Mouse (Mus musculus): ENCODE measurements around the gene Gm10192.
"Not testable (repeated sequence)": the region's sequence is repeated elsewhere in the genome, so short reads cannot be mapped to it uniquely, and the experiment has no call there.

Gene Gm10192

DNA sequence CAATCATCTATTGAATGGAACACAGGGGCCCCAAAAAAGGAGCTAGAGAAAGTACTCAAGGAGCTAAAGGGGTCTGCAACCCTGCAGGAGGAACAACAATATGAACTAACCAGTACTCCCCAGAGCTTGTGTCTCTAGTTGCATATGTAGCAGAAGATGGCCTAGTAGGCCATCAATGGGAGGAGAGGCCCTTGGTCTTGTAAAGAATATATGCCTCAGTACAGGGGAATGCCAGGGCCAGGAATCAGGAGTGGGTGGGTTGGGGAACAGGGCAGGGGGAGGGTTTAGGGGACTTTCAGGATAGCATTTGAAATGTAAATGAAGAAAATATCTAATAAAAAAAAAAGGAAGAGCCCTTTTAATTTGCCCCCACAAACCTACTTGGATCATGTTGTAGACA lies at the start of gene Gm10192:
Gm10192 (minus strand) TSS at position 101 of the 400 bp plus-strand sequence.
- not testable (repeated sequence) for DNase-seq (ENCODE audit: low spot score in 2 of 2)

DNA sequence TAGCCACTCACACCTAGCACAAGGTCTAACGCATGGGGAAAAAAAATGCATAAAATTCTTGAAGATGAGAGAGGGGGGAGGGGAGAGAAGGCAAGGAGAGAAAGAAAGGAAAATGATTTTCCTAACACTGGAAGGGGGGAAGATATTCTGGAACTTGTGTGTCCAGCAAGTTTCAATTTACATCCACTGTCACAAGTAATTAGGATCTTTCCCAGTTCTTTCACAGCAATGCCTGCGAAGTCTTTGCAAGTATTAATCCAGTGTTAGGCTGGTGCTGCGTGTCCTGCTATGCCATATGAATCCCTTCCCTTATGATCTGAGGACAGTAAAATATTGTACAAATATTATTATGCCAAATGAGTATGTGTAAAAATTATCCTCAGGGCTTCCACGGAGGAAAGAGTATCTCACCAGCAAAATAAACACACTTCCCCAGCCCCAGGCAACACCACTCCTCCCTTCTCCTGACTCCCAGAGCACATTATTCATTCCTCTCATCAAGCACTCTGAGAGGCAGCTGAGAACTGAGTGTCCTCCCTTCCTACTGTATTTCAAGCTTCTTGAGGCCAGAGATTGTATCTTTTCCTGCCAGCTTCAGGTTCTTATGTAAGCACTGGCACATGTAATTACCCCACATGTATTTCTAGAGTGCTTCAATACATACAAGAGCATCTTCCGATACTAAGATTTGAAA lies 47.6 kb upstream of the Gm10192 start:
- DNase-seq (ENCODE audit: low spot score in 2 of 2): no peak

DNA sequence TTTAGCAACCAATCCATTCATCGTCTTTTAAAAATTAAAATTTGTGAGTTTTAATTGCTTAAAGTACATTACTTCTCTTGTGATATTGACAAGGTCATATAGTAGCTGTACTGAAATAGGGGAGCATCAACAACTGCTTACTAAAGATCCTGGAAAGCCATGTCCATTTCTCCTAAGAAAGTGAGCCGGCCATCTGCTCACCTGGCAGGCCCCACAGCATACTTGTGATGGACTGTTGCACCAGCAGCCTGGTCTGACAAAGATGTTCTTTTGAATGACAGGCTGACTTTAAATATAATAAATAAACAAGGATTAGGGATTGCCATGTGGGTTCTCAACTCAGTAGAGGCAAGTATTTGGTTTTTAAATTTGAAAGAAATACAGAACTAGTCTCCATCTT lies 36.7 kb upstream of the Gm10192 start:
- no peak for DNase-seq (ENCODE audit: low spot score in 2 of 2)

DNA sequence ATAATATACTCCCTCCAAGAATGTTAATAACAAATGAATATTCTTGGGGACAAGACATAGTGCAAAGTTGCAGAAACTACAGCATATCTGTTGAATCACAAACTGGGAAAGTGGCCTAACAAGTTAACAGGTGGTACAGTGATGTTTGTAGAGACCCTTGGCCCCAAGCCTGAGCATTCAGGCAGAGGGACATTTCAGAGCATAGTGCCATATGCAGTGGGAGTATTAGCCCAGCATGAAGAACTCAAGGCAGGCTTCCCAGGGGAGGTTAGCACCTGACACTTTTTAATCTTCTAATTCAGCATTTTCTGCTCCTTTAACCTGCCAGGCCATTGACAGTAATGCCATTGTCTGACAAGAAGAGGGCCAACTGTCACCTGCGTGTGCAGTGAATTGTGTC lies 34.9 kb upstream of the Gm10192 start:
- DNase-seq (ENCODE audit: low spot score in 2 of 2): no peak

DNA sequence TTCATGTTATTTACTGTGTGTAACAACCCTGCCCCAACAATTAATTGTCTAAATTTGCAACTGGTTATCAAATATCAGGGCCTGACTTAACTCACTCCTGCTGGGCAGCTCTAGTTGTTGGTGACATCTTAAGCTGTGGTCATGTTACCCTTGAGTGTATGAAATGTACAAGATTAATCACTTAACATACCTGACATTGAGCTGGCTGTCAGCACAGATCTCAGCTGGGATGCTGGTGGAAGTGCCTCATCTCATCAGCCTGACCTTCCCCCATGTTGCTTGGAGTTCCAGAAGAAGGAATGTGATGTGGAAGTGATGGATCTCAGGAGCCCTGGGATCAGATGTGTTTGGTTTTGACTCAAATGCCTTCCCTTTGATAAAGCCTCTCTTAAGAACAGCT lies 29.5 kb upstream of the Gm10192 start:
- DNase-seq (ENCODE audit: low spot score in 2 of 2): no peak

DNA sequence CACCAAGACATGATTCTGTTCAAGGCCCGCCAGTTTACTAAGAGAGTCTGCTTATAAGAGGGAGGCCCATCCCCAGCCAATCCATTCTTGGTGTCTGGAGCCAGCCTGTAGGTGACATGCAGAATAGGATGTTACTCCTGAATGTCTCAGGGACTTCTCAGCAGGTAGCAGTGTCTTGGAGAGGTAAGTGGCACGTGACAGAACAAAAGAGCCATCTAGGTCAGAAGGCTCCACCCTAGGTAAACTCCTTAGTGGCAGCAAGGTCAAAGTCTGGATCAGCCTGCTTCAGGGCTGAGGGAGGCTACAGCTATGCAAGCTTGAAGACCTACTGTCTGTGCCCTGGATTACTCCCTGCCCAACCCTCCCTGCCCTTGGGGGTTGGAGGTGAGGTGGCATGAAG lies 20.0 kb upstream of the Gm10192 start:
- DNase-seq (ENCODE audit: low spot score in 2 of 2): not testable (repeated sequence)

DNA sequence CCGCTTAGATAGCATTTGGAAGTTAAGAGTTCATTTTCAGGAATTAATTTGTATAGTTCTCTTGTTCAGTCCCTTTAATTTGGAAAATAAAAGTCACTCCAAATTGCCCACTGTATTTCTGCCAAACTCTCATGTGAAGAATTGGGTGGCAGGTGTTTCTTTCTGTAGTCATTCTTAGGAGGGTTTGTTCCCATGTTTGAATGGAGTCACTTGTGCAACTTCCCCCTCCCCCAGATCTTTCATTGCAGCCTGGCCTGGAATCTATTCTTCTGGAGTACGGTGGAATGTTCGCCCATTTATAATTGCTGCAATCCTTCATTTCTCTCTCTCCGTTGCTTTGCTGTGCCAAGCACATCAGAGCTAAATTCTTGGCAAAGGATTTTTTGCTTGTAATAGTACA lies 10.2 kb upstream of the Gm10192 start:
- peak in 1 of 2 experiments; percentile 13 for DNase-seq (ENCODE audit: low spot score in 2 of 2)

DNA sequence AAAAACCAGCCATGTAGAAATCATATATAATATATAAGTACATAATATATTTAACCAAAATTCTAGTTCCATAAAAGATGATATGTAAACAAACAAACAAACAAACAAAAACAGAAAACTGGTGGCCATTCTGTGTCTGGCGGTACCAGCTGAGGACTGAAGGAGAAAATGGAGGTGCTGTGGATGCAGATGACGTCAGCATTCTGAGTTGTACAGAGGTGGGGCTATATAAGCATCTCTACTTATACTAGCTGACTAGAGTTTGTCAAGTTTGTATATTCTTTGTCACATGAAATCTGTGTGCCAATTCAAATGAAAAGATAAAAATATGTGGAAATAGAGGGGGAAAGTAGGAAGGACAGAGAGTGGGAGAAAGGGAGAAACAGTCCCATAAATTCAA lies 9.6 kb upstream of the Gm10192 start:
- DNase-seq (ENCODE audit: low spot score in 2 of 2): no peak

DNA sequence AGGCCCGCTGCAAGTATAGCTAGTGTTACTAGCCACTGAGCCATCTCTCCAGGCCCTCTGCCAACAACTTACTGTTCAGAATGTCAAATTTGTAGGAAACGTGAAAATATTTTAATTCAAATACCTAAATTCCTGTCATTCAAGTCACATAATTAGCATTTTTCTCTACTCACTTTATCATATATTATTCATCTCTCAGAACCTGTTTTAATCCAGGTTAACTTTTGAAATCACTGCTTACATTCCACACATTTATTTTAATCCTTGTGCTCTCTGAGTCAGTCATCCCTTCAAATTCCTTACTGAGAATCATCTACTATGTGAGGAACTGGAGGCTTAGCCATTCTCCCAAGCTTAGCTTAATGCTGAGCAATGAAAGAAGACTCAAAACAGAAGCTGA lies 2.6 kb downstream of the Gm10192 start:
- no peak for DNase-seq (ENCODE audit: low spot score in 2 of 2)

DNA sequence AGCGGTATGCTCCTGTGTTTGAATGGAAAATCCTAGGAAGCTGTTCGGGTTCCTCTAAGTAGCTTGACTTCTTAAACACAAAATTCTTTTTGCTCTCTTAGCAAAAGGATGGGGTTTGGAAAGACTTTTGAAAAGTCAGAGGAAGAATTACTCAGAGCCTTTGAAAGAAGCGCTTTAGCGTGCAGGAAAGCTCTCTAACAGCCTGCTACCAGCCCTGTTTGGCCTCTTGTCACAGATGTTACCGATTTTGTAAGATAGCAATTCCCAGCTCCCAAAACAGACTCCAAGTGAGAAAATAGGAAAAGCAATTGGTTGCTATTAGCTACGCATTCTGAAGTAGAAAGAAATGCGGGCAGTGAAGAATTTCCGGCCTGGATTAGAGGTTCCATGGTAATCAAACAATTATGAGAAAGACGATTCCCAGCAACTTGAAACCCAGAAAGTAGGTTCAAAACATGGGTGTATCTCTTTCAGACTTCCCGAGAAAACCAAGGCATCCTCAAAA lies 26.1 kb downstream of the Gm10192 start:
- no peak for DNase-seq (ENCODE audit: low spot score in 2 of 2)

DNA sequence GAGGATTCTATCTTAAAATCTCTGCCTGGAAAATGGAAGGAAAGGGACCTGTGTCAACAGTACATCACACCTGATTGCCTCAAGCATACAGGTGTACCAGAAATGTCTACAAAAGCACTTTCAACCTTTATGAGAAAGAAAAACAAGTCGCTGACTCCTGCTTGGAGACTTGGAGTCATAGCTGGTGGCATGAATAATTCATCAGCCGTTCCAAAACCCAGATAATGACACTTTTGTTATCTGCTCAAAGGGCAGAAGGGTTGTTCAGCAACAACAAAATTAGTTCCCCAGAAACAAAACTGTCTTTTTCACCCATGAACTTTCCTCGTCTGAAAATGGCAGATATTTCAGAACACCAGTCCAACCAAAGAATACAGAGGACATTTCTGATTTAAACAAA lies 26.9 kb downstream of the Gm10192 start:
- no peak for DNase-seq (ENCODE audit: low spot score in 2 of 2)

DNA sequence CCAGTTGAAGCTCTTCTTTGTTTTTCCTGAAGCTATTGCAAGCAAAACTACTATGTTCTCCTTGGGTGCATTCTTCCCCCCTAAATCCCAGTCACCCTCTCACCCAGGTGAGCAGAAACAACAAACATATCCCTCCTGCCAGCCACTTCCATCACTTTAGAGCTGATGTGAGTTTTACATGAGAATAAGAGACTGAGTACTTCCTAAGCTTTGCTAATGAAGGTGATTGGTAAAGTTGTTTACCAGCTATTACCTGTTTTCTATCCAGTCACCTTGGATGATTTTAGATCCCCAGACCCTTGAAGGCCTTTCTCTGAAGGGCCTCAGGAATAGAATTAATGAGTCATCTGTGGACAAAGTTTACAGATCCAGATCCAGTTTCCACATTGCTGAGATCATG lies 29.4 kb downstream of the Gm10192 start:
- DNase-seq (ENCODE audit: low spot score in 2 of 2): no peak

DNA sequence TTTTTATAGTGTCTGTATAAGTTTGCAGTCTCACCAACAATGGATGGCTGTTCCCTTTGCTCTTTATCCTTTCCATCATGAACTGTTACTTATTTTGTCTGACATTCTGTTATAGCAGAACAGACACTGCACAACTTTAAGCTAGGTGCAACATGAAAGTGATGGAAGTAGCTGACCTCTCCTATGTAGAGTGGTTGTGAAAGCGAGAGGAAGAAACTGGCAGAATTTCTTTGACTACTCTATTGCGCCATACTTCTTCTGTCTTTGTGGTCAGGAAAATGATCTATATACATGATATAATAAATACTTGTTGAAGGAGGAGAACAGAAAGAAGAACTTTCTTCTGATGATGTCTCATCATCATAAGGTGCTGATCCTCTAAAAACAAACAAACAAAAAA lies 40.5 kb downstream of the Gm10192 start:
- DNase-seq (ENCODE audit: low spot score in 2 of 2): no peak
